Mouse (Mus musculus): Measurements from ENCODE around the gene Eef1akmt2. TPM values are rescaled to one million over a fixed set of nuclear protein-coding genes. Genes with fewer than 3 reads are reported as not detected.

Gene Eef1akmt2
- polyA plus RNA-seq, 1 experiment from 2014 or later: 64.9 TPM

DNA sequence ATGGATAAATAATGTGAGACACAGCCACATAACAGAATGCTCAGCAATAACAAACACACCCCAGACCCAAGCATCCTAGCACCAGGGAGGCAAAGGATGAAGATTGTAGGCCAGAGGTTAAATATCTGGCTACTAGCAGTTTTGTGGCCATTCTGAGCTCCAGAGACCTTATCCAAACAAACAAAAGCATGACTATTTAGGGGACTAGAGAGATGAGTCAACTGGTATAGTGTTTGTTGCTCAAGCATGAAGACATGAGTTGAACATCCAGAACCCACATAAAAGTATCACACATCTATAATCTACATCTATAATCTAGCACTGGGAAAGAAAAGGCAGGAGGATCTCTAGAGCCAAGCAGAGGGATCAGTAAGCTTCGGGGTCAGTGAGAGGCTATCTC, 10.0 kb downstream of the Eef1akmt2 start:
- Histone ChIP-seq H3K9ac (replicated peaks; ENCODE audit: low read length) (no peak overlapping the region), H3K9me3 (ENCODE audit: low read length) (no peaks in the 10 kb centered on the region), H3K27ac (ENCODE audit: low read length) (no peak overlapping the region), H3K27me3 (ENCODE audit: insufficient read depth, low read length) (no peaks in the 10 kb centered on the region), H3K4me1 (ENCODE audit: insufficient read depth, low read length) (no peaks in the 10 kb centered on the region), H3K4me2 (replicated peaks; ENCODE audit: low read depth, low read length) (no peak overlapping the region), H3K36me3 (ENCODE audit: insufficient read depth, low read length) (0 out of 2 replicates have a peak, but pooled peaks cover 3% of the 10 kb centered on the region), H3K4me3 (ENCODE audit: low read length) (no peak overlapping the region)
- no peak for ATAC-seq (ENCODE audit: low FRiP score, low TSS enrichment)
- WGBS: 87% methylated on average over 1 of the region's 1 CpGs

DNA sequence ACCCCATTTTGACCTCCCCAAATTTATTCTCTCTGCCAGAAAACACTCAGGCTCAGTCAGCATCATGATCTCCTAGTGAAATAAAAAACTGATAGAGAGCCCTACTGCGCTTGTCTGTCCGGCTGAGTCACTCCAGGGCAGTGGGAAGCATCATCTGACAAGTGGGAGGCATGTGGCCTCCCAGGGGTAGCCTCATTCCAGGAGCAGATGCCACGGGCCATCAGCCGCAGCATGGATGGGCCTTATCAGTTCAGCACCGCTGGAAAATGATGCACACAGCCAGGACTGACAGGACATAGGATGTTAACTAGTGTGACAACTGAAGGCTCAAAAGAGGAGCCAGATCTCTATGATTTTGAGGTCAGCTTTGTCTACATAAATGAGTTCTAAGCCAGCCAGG, 11.2 kb downstream of the Eef1akmt2 start:
- Histone ChIP-seq H3K27ac (ENCODE audit: low read length) (no peak overlapping the region), H3K9me3 (ENCODE audit: low read length) (no peaks in the 10 kb centered on the region), H3K4me1 (ENCODE audit: insufficient read depth, low read length) (no peaks in the 10 kb centered on the region), H3K4me2 (replicated peaks; ENCODE audit: low read depth, low read length) (no peak overlapping the region), H3K27me3 (ENCODE audit: insufficient read depth, low read length) (no peaks in the 10 kb centered on the region), H3K9ac (replicated peaks; ENCODE audit: low read length) (no peak overlapping the region), H3K4me3 (ENCODE audit: low read length) (no peak overlapping the region), H3K36me3 (ENCODE audit: insufficient read depth, low read length) (0 out of 2 replicates have a peak, but pooled peaks cover 3% of the 10 kb centered on the region)
- ATAC-seq (ENCODE audit: low FRiP score, low TSS enrichment): no peak
- WGBS: 54% methylated on average over 5 of the region's 5 CpGs

DNA sequence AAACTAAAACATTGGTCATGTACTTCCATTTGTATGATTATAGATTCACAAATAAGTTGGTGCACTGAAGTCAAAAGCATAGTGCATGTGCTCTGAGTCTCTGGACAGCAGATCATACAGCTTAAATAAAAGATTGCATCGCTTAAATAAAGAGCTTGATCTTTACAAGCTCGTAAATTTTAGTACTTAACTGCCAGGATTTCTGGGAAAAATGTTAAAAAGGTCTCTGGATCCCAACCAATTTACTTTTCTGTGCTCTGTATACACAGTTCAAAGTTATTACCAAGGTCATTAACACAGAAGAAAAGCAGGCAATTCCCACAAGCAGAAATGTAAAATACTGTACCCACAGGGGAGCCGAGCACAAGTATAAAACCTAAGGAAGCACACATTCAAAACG, 21.5 kb downstream of the Eef1akmt2 start:
- no peak overlapping the region for H3K4me2 ChIP-seq (replicated peaks; ENCODE audit: low read depth, low read length)
- no peak for ATAC-seq (ENCODE audit: low FRiP score, low TSS enrichment)
- H3K4me1 ChIP-seq (ENCODE audit: insufficient read depth, low read length): no peaks in the 10 kb centered on the region
- peaks cover 34% of the 10 kb centered on the region for H3K36me3 ChIP-seq (ENCODE audit: insufficient read depth, low read length)
- H3K4me3 ChIP-seq (ENCODE audit: low read length): no peak overlapping the region
- no peaks in the 10 kb centered on the region for H3K27me3 ChIP-seq (ENCODE audit: insufficient read depth, low read length)
- no peaks in the 10 kb centered on the region for H3K9me3 ChIP-seq (ENCODE audit: low read length)
- H3K9ac ChIP-seq (replicated peaks; ENCODE audit: low read length): no peak overlapping the region
- 56% methylated on average over 4 of the region's 4 CpGs for WGBS
- H3K27ac ChIP-seq (ENCODE audit: low read length): no peak overlapping the region

DNA sequence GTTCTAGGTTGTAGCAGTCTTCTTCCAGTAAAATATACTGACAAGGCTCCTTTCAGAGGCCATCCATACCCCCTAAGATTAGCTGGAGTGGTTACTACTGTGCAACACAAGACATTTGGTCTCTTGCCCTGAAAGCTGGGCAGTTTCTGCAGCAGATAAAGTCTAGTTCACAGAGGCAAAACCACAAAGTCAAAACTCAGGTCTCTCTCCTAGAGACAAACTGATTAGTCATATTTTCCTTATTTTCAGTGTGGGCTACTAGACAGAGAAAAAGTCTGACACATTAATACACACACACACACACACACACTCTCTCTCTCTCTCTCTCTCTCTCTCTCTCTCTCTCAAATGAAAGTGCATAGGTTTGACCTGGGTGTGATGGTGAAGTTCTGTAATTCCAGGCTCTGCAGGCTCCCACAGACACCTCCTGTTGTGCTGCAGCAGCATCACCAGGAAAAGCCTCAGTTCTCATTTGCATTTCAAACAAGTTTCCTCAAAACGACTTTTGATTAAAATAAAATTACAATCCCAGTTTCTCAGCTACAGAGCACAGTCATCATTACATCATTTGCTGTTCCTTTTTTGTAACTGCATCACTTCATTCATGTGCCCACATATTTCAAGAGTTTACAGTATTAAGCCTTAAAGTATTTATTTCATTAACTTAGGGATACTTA, 28.0 kb downstream of the Eef1akmt2 start:
- H3K4me2 ChIP-seq (replicated peaks; ENCODE audit: low read depth, low read length): no peak overlapping the region
- no peak overlapping the region for H3K9ac ChIP-seq (replicated peaks; ENCODE audit: low read length)
- 8% methylated on average over 1 of the region's 1 CpGs for WGBS
- H3K36me3 ChIP-seq (ENCODE audit: insufficient read depth, low read length): peaks cover 21% of the 10 kb centered on the region; the same call in 1 of the 2 replicates
- no peaks in the 10 kb centered on the region for H3K9me3 ChIP-seq (ENCODE audit: low read length)
- H3K4me1 ChIP-seq (ENCODE audit: insufficient read depth, low read length): peaks cover 5% of the 10 kb centered on the region; the same call in 1 of the 2 replicates
- ATAC-seq (ENCODE audit: low FRiP score, low TSS enrichment): no peak
- no peak overlapping the region for H3K4me3 ChIP-seq (ENCODE audit: low read length)
- no peaks in the 10 kb centered on the region for H3K27me3 ChIP-seq (ENCODE audit: insufficient read depth, low read length)
- H3K27ac ChIP-seq (ENCODE audit: low read length): no peak overlapping the region

DNA sequence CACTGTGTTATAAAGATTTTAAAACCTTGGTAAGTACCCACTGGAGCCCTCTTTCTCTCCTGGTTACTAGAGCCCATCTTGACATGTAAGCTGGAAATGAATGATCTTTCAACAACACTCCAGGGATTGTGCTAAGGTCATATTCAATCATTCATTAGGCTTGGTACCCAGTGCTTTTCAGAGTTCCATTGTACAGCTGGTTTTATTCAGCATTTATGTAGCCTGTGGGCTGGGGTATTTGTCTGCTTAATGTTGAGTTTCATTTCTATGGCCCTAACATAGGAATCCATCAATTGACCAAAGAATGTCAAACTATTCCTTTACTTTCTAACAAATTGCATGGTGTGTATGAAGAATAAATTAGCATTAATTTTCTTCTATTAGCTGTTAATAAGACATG, 28.6 kb downstream of the Eef1akmt2 start:
- H3K4me2 ChIP-seq (replicated peaks; ENCODE audit: low read depth, low read length): no peak overlapping the region
- peaks cover 5% of the 10 kb centered on the region; the same call in 1 of the 2 replicates for H3K4me1 ChIP-seq (ENCODE audit: insufficient read depth, low read length)
- no peaks in the 10 kb centered on the region for H3K9me3 ChIP-seq (ENCODE audit: low read length)
- ATAC-seq (ENCODE audit: low FRiP score, low TSS enrichment): no peak
- no peak overlapping the region for H3K4me3 ChIP-seq (ENCODE audit: low read length)
- H3K9ac ChIP-seq (replicated peaks; ENCODE audit: low read length): no peak overlapping the region
- H3K27ac ChIP-seq (ENCODE audit: low read length): no peak overlapping the region
- no peaks in the 10 kb centered on the region for H3K27me3 ChIP-seq (ENCODE audit: insufficient read depth, low read length)
- peaks cover 21% of the 10 kb centered on the region; the same call in 1 of the 2 replicates for H3K36me3 ChIP-seq (ENCODE audit: insufficient read depth, low read length)

DNA sequence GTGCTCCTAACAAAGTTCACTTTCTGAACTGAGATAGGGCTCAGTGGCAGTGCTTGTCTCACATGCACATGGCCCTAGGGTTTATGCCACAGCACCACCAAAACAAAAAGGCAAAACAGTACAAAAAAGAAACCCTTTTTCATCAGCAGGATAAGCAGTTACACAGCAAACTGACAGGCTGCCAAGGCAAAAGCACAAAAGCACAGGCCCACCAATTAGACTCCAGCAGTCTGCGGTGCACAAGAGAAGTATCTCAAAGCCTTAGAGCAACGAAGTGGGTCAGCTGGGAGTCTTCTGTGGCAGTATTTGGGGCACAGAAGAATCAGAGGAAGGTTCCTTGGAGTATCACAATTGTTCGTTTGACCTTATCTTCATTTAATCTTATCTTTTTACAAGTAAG, 31.8 kb downstream of the Eef1akmt2 start:
- Histone ChIP-seq H3K9ac (replicated peaks; ENCODE audit: low read length) (no peak overlapping the region), H3K36me3 (ENCODE audit: insufficient read depth, low read length) (peaks cover 10% of the 10 kb centered on the region; the same call in 1 of the 2 replicates), H3K27ac (ENCODE audit: low read length) (no peak overlapping the region), H3K4me2 (replicated peaks; ENCODE audit: low read depth, low read length) (no peak overlapping the region), H3K4me1 (ENCODE audit: insufficient read depth, low read length) (peaks cover 5% of the 10 kb centered on the region; the same call in 1 of the 2 replicates), H3K27me3 (ENCODE audit: insufficient read depth, low read length) (no peaks in the 10 kb centered on the region), H3K4me3 (ENCODE audit: low read length) (no peak overlapping the region), H3K9me3 (ENCODE audit: low read length) (no peaks in the 10 kb centered on the region)
- ATAC-seq (ENCODE audit: low FRiP score, low TSS enrichment): no peak
- WGBS: 80% methylated on average over 3 of the region's 3 CpGs

DNA sequence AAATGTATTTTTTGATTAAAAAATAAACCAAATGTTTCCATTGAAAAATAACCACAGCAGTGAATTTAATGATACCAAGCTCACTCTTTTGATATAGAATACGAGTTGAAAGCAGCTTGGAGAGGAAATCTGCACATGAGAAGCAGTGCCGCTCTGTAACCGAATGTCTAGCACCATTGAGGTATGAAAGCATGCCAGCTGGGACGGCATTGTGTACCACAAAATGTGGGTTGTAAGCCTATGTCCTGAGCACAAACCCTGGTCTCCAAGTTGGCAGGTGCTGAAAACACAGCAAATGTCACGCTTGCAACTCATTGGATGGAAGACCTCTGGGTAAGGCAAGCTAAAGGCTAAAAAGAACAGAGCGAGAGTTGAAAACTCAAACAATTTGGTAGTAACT, 35.4 kb downstream of the Eef1akmt2 start:
- 95% methylated on average over 6 of the region's 6 CpGs for WGBS
- no peaks in the 10 kb centered on the region for H3K9me3 ChIP-seq (ENCODE audit: low read length)
- H3K27ac ChIP-seq (ENCODE audit: low read length): no peak overlapping the region
- no peak overlapping the region for H3K9ac ChIP-seq (replicated peaks; ENCODE audit: low read length)
- H3K4me3 ChIP-seq (ENCODE audit: low read length): no peak overlapping the region
- 0 out of 2 replicates have a peak, but pooled peaks cover 3% of the 10 kb centered on the region for H3K36me3 ChIP-seq (ENCODE audit: insufficient read depth, low read length)
- no peak for ATAC-seq (ENCODE audit: low FRiP score, low TSS enrichment)
- peaks cover 6% of the 10 kb centered on the region; the same call in 1 of the 2 replicates for H3K4me1 ChIP-seq (ENCODE audit: insufficient read depth, low read length)
- H3K27me3 ChIP-seq (ENCODE audit: insufficient read depth, low read length): no peaks in the 10 kb centered on the region
- H3K4me2 ChIP-seq (replicated peaks; ENCODE audit: low read depth, low read length): no peak overlapping the region

DNA sequence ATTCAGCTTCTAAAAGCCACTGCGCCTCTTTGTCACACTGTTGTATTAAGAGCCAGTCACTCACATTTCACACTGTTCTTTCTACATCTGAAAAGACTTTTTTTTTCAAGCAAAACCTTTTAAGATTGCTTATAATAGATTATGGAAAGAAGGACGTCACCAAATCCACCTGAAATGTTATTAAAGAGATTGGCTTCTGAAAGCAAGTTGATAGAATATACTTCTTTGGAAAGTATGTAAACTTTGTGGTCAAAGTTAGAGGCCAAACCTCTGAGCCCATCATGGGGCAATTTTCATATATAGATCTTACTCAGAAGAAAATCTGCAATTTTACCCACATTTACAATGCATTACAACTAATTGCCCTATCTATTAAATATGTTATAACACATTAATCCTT, 35.9 kb downstream of the Eef1akmt2 start:
- 81% methylated on average over 2 of the region's 2 CpGs for WGBS
- no peak for ATAC-seq (ENCODE audit: low FRiP score, low TSS enrichment)
- H3K4me3 ChIP-seq (ENCODE audit: low read length): no peak overlapping the region
- no peak overlapping the region for H3K27ac ChIP-seq (ENCODE audit: low read length)
- H3K4me2 ChIP-seq (replicated peaks; ENCODE audit: low read depth, low read length): no peak overlapping the region
- H3K9ac ChIP-seq (replicated peaks; ENCODE audit: low read length): no peak overlapping the region
- 0 out of 2 replicates have a peak, but pooled peaks cover 3% of the 10 kb centered on the region for H3K36me3 ChIP-seq (ENCODE audit: insufficient read depth, low read length)
- H3K4me1 ChIP-seq (ENCODE audit: insufficient read depth, low read length): peaks cover 12% of the 10 kb centered on the region
- H3K27me3 ChIP-seq (ENCODE audit: insufficient read depth, low read length): no peaks in the 10 kb centered on the region
- H3K9me3 ChIP-seq (ENCODE audit: low read length): no peaks in the 10 kb centered on the region

DNA sequence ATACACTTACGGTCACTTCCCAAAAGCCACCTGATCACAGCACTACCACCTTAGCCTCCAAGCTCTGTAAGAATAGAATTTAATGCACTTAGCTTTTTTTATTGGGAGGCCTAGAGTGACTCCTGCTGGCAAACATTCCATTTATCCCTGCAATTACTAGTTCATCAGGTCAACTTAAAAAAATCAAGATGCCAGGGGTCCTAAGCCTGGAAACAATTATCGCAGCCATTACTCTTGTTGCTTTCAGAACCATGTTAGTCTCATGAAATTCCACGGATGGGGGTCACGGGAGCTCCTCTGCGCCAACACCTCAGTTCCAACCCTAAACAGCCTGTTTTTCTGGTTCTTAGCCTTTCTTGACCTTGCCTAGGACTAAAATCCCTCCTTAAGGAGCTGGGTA, 37.4 kb downstream of the Eef1akmt2 start:
- Histone ChIP-seq H3K27me3 (ENCODE audit: insufficient read depth, low read length) (no peaks in the 10 kb centered on the region), H3K4me2 (replicated peaks; ENCODE audit: low read depth, low read length) (no peak overlapping the region), H3K4me3 (ENCODE audit: low read length) (no peak overlapping the region), H3K9me3 (ENCODE audit: low read length) (no peaks in the 10 kb centered on the region), H3K4me1 (ENCODE audit: insufficient read depth, low read length) (peaks cover 24% of the 10 kb centered on the region), H3K9ac (replicated peaks; ENCODE audit: low read length) (no peak overlapping the region), H3K27ac (ENCODE audit: low read length) (no peak overlapping the region), H3K36me3 (ENCODE audit: insufficient read depth, low read length) (0 out of 2 replicates have a peak, but pooled peaks cover 3% of the 10 kb centered on the region)
- ATAC-seq (ENCODE audit: low FRiP score, low TSS enrichment): no peak
- WGBS: 75% methylated on average over 5 of the region's 5 CpGs

DNA sequence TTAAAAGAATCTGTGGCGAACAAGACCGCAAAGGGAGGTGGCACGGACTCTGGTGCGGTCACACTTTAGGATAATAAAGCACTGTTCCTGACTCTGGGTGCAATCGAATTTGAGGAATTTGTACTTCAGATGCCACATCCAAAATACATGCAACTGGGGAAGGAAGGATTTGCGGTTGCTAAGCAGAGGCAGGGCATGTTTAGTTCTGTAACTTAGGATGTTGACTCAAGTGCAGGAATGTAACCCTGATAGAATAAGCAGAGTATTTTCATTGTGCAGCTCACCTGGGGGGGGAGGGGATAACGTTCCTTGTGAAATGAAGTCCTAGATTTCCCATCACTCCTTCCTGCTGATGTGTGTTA, 38.4 kb downstream of the Eef1akmt2 start:
- ATAC-seq (ENCODE audit: low FRiP score, low TSS enrichment): no peak
- no peaks in the 10 kb centered on the region for H3K27me3 ChIP-seq (ENCODE audit: insufficient read depth, low read length)
- no peaks in the 10 kb centered on the region for H3K9me3 ChIP-seq (ENCODE audit: low read length)
- peak overlapping the region; percentile 95 for H3K27ac ChIP-seq (ENCODE audit: low read length)
- peak overlapping the region; percentile 73 for H3K4me3 ChIP-seq (ENCODE audit: low read length)
- peak overlapping the region; percentile 90 for H3K9ac ChIP-seq (replicated peaks; ENCODE audit: low read length)
- peaks cover 34% of the 10 kb centered on the region for H3K4me1 ChIP-seq (ENCODE audit: insufficient read depth, low read length)
- 0 out of 2 replicates have a peak, but pooled peaks cover 3% of the 10 kb centered on the region for H3K36me3 ChIP-seq (ENCODE audit: insufficient read depth, low read length)
- 3% methylated on average over 7 of the region's 7 CpGs for WGBS
- H3K4me2 ChIP-seq (replicated peaks; ENCODE audit: low read depth, low read length): peak overlapping the region; percentile 85
